In genomic region chr7:97379304-97379703, GRCm38 (mm10) we compare ENCODE assay signal across 31 mouse cellular contexts. TPM values are rescaled to one million over a fixed set of nuclear protein-coding genes. Genes with fewer than 3 reads are reported as not detected.
"Had no signal": no experiment of that assay in that cellular context is flagged by ENCODE, and none has a peak within 500 bp of the region (broad histone marks: within the 10 kb centered on the region; RNA-seq: fewer than 3 reads in every experiment).

No protein-coding gene starts in this region.

- H3K27ac ChIP-seq: embryonic facial prominence, embryonic 10.5 days; embryonic facial prominence, embryonic 12.5 days; embryonic facial prominence, embryonic 13.5 days; embryonic facial prominence, embryonic 15.5 days; forebrain, embryonic 10.5 days; forebrain, embryonic 12.5 days; forebrain, embryonic 13.5 days; forebrain, embryonic 15.5 days; gastrocnemius, adult 2 months had no signal

- H3K27me3 ChIP-seq: embryonic facial prominence, embryonic 12.5 days; embryonic facial prominence, embryonic 13.5 days; embryonic facial prominence, embryonic 15.5 days; forebrain, embryonic 12.5 days; forebrain, embryonic 13.5 days; forebrain, embryonic 15.5 days had no signal

- H3K4me3 ChIP-seq: embryonic facial prominence, embryonic 10.5 days; embryonic facial prominence, embryonic 12.5 days; embryonic facial prominence, embryonic 13.5 days; embryonic facial prominence, embryonic 15.5 days; erythroblast, embryonic 14.5 days; forebrain, embryonic 10.5 days; forebrain, embryonic 12.5 days; forebrain, embryonic 13.5 days; forebrain, embryonic 15.5 days; gastrocnemius, adult 2 months had no signal

- H3K9ac ChIP-seq: embryonic facial prominence, embryonic 12.5 days; embryonic facial prominence, embryonic 13.5 days; embryonic facial prominence, embryonic 15.5 days; forebrain, embryonic 12.5 days; forebrain, embryonic 13.5 days; forebrain, embryonic 15.5 days; forebrain, postnatal 0 days had no signal

- H3K9me3 ChIP-seq: embryonic facial prominence, embryonic 10.5 days; embryonic facial prominence, embryonic 12.5 days; embryonic facial prominence, embryonic 13.5 days; embryonic facial prominence, embryonic 15.5 days; forebrain, embryonic 10.5 days; forebrain, embryonic 12.5 days; forebrain, embryonic 13.5 days; forebrain, embryonic 15.5 days had no signal

- H3K4me2 ChIP-seq: embryonic facial prominence, embryonic 12.5 days; embryonic facial prominence, embryonic 13.5 days; embryonic facial prominence, embryonic 15.5 days; forebrain, embryonic 12.5 days; forebrain, embryonic 13.5 days; forebrain, embryonic 15.5 days had no signal

- ATAC-seq: forebrain, embryonic 13.5 days; forebrain, embryonic 14.5 days; forebrain, embryonic 15.5 days; forebrain, embryonic 16.5 days; forebrain, postnatal 0 days had no signal

- H3K4me1 ChIP-seq: embryonic facial prominence, embryonic 10.5 days; embryonic facial prominence, embryonic 12.5 days; embryonic facial prominence, embryonic 13.5 days; embryonic facial prominence, embryonic 15.5 days; forebrain, embryonic 10.5 days; forebrain, embryonic 12.5 days; forebrain, embryonic 13.5 days; forebrain, embryonic 15.5 days had no signal

- DNase-seq: cerebellum, adult 18-20 months; cerebellum, adult 2 months; cerebellum, adult 8-10 months; cerebellum, adult 9-10 months; cerebellum, adult 9-11 months; cerebellum, postnatal 10 days; cerebellum, postnatal 14 days; cerebellum, postnatal 25 days; cerebellum, postnatal 36 days; embryo, embryonic 11 days; forebrain, postnatal 0 days; gastrocnemius, adult 2 months; gastrocnemius, postnatal 10 days; gastrocnemius, postnatal 14 days; gastrocnemius, postnatal 25 days; gastrocnemius, postnatal 36 days; heart, adult 18-20 months had no signal

RNA-seq across cellular contexts. Expression of gene Thrsp, which starts 38.2 kb away (rescaled TPM):
- total RNA-seq: common myeloid progenitor, adult 5-6 weeks; granulocyte monocyte progenitor cell, adult 5-6 weeks had no signal
- polyA plus RNA-seq: embryonic facial prominence, embryonic 11.5 days; erythroblast, embryonic 14.5 days had no signal

RNA-seq across cellular contexts. Expression of gene Kctd21, which starts 47.2 kb away (rescaled TPM):
- polyA plus RNA-seq: erythroblast, embryonic 14.5 days had no signal

RNA-seq across cellular contexts. Expression of gene Usp35, which starts 47.5 kb away (rescaled TPM):
- total RNA-seq: common myeloid progenitor, adult 5-6 weeks; granulocyte monocyte progenitor cell, adult 5-6 weeks had no signal
